Mouse (Mus musculus) retina, adult 2 months (tissue): ENCODE results near the gene D5Ertd579e.

Source experiments
- DNase-seq: peaks from one replicate; pipeline ENCODE4 v3.0.0-alpha.2; 2012; ENCODE audit warnings: low read depth, low spot score

Gene D5Ertd579e

DNA sequence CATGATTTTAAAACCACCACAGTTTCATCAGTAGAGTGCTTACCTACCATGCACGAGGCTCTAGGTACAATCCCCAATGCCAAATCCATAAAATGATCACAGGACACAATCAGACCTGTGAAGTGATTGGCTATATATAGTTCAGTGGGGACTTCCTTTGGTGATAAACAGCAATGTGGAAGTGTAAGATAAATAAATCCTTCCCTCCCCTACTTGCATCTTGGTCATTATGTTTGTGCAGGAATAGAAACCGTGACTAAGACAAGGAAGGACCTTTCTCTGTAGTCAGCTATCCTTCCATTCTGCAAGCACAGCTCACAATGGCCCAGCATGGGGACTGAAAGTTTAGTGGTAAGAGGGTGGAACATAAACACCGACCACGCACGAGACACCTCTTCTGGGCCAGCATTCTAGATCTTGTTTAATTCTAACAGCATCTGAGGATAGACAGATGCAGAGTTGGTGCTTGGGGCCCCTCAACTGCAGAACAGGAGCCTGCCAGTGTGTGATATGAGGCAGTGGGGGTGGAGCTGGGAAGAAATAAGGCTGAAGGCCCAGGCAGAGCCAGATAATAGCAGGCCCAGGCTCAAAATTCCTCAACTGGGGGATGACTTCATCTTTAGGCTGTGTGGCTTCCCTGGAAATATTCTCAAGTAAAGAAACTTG is 25.0 kb upstream of the D5Ertd579e start:
- DNase-seq = no peak

DNA sequence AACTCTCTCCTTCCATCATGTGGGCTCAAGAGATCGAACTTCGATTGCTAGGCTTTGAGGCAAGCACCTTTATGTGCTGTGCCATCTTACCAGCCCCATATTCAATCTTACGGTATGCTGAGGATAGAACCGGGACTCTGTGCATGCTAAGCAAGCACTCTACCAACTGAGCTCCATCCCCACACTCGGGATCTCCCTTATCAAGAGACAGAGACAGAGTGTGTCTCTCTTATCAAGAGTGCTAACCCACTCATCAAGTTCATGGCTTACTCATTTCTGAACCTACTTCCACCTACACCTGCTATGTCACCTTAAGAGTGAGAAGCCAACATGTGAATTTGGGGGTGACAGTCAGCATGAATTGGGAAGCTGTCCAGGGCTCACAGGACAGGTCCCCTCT is 24.4 kb upstream of the D5Ertd579e start:
- DNase-seq = no peak

DNA sequence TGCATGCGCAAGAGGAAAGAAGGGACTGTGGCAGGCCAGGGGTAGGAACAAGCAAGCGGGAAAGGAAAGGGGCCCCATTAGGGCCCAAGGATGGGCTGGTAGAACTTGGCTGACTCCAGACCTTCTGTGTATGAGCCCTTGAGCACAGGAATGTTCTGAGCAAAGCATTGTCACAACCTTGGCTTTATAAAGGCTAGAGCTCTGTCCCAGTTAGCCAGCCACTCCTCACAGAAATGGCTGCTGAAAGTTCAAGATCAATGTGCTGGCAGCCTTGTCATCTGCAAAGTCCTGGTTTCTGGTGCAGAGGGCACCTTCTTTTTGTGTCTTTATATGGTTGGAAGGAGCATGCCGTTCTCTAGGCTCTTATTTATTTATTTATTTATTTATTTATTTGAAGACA is 23.8 kb upstream of the D5Ertd579e start:
- no peak for DNase-seq

DNA sequence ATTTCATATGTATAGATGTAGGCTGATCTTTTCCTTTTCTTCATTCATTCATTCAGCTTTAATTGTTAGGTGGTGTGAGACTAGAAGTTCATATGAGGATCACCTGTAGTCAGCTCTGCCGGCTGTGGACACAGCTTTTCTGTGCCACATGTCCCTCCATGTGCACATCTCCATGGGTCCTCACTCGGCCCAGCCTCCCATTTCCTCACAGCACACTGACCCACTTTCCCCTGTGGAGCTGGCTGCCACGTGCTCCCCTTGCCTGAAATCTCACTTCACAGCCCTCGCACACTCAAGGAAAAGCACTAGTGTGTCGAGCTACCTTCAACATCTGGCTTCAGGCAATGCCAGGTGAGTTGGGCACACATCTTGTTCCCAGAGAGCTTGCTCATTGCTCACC is 23.3 kb upstream of the D5Ertd579e start:
- no peak for DNase-seq

DNA sequence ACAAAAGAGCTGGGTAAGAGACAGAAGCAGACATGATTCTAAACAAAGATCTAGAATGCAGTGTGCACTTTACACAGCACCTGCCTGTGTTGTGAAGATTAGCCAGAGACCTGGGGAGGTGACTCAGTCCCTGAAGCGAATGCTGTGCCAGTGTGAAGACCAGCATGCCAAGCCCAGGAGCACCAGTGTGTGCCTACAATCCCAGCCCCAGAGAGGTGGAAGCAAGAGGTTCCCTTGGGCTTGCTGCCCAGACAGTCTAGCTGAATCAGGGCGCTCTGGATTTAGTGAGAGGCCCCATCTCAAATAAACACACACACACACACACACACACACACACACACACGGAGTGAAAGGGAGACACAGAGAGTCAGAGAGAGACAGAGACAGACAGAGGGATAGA is 22.1 kb upstream of the D5Ertd579e start:
- no peak for DNase-seq

DNA sequence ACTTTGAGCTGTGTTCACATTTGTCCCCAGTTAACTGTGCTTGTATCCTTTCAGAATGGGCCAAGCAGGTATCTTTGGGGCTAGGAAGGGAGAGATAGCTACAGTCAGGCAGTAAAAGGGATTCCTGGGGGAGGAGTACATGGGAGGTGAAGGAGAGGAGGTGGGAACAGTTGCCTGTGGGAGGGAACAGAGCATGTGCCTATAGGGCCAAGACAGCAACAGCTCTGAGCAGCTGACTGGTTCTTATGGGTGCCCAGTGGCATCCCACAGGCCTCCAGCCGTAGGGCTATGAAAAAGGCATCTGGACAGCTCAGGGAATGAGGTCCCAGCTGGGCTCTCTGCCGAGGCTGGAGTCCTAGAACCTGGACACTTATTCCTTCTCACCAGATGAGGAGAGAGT is 21.0 kb upstream of the D5Ertd579e start:
- DNase-seq = no peak

DNA sequence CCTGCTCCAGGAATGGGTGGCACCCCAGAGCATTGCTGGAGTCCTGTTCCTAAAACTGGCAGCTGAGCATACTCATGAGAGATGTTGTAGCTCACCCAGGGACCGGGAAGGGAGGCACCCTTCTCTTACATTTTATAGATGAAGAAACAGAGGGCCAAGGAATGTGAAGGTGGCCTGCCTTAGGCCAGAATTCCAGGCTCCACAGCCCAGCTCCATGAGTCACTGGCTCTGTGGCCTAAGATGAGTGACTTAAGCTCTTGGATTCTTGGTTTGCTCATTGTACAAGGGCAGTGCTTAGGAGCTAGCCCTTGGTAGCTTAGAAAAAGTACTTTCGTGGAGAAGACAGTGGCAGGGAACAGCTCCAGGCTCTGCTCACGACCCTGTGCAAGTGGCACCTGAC is 19.0 kb upstream of the D5Ertd579e start:
- no peak for DNase-seq

GRCm38 (mm10) chr5:36713693-36714092 is 17.9 kb upstream of the D5Ertd579e start:
- no peak for DNase-seq

DNA sequence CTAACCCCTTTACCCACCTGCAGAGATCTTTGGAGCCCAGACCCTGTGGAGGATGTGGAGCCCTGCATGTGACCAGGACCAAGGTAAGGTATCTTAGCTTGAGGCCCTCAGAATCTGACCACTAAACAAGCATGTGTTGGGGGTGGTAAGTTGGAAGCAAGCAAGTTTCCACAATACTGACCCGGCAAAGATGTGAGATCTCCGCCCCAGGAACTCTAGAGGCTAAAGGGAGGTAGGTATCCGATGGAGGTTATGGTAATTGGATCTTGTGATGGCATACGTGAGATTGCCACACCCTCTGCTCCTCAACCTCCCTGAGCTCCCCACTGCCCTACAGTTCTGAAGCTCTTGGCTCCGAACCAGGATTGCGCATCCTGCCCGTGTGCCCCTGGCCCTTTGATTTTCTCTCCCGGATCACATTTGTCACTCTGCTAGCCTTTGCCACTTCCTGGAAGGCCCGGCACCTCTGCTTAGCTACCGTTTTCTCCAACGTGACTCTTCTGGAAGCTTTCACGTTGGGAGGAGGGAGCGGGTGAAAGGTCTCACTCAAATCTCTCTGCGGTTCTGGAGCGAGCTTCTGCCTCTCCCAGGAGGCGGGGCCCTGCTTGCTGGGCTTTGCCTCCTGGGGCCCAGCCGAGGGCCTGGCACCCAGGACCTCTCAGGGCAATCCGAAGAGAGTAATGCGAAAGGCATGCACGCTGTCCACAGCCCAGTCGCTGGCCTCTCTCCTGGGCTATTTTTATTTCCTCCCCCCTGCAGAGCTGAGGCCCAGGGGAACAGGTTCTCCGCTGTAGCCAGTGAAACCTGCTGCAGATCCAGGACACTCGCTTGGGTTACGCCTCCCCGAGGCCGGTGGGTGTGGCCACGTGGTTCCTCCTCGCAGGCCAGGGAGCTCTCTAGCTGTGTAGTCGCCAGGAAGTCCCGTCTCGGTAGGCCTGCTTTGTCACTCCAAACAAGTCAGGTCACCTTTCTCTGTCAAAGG is 17.0 kb upstream of the D5Ertd579e start:
- DNase-seq = no peak

- no peak for DNase-seq
Measured at GRCm38 (mm10) chr5:36711863-36712262, 16.0 kb upstream of the D5Ertd579e start.

DNA sequence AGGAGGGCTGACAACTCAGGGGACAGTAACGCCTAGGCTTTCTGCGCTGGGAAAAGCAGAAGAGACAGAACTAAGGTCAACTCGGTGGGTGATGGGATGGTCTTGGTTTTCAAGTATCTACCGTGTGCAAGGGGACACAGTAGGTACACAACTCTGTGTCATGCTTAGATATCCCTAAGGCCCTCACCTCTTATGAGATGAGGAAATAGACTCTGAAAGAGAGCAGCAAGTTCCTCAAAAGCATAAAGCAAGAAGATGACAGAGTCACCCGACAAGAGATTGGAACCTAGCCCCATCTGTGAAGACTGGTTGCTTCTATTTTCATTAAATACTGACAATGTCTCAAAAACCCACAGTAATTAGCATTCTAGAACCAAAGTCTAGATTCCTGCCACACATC is 10.0 kb upstream of the D5Ertd579e start:
- DNase-seq = no peak

- DNase-seq = no peak
Measured at GRCm38 (mm10) chr5:36705390-36705789, 9.6 kb upstream of the D5Ertd579e start.

- no peak for DNase-seq
Measured at GRCm38 (mm10) chr5:36704684-36705083, 8.9 kb upstream of the D5Ertd579e start.

DNA sequence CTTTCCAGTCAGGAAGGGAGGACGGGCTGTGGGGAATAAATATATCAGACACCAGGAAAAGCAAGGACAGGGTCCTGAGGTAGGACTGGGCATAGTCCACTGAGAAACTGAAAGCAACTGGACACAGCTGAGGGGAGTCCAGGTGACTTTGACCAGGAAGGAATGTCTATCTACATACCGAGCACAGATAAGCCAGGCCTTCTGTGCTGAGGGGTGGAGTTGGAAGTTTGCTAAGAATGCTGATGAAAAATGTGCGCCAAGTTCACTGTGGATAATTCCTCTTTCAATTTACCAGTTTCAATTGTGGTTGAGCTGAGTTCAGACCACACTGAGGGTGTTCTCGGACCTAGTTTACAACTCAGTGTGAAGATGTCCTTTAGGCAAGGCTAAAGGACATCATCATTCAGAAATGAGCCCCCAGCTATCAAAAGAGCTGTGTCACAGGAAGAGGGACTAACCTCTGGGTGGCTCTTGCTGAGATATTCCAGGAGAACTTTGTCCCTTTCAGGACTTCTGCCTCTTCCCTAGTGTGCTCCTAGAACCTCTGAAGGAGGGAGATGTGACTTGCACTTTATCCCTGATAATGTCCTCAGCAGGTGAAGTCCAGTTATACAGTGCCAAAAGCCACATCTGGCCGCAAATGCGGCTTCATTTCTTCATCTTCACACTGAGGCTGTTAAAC is 5.3 kb upstream of the D5Ertd579e start:
- no peak for DNase-seq

- no peak for DNase-seq
Measured at GRCm38 (mm10) chr5:36698689-36699088, 2.9 kb upstream of the D5Ertd579e start.

GRCm38 (mm10) chr5:36698067-36698670 is 2.3 kb upstream of the D5Ertd579e start:
- DNase-seq = no peak

- DNase-seq = no peak
Measured at GRCm38 (mm10) chr5:36696504-36697300, 878 bp upstream of the D5Ertd579e start.

DNA sequence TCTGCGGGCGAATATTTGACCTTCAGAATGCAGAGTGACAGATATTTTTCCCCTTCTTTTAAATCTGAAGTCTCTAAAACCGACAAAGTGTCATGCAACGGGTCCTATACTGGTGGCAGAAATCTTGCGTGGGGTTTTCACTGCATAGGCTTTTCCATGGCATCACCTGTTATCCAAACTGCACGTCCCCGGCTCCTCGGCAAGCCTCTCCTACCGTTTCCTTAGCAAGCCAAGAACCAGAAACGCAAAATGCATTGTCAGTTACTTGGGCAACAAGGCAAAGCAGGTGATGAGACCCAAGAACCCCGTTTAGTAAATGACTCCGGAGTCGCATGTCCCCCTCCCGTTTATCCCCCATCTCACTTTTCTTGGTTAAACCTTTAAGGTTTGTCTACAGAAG is 819 bp downstream of the D5Ertd579e start:
- DNase-seq = no peak

GRCm38 (mm10) chr5:36693651-36694050 is 2.2 kb downstream of the D5Ertd579e start:
- DNase-seq = no peak

GRCm38 (mm10) chr5:36691423-36691822 is 4.4 kb downstream of the D5Ertd579e start:
- DNase-seq = no peak

DNA sequence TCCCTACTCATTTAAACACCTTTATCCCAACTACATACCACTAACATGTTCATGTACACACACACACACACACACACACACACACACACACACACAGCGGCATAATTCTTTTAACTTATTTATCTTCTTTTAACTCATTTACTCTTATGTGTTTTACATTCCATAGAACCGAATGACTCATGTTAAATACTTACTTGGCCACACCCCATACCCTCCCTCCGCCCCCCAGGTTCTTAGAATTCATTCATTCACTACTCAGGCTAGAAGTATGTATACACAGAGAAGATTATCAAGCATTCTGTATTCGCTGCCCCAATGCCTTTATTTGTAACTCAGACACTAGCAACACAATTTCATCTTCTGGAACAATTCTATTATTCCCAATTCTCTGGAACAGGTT is 10.7 kb downstream of the D5Ertd579e start:
- DNase-seq = no peak
